Mouse (Mus musculus) hindbrain, embryonic 10.5 days (tissue): ENCODE results near the gene Clnk. TPM values are rescaled to one million over a fixed set of nuclear protein-coding genes. Genes with fewer than 3 reads are reported as not detected.
A peak's percentile ranks its signal among the peaks of the same experiment; 100 is the strongest.

Experiments used
- DNase-seq: peaks from one replicate; pipeline ENCODE4 v3.0.0-alpha.2; 2017; ENCODE audit warnings: low spot score
- H3K27ac ChIP-seq: fragments of 300-500 bp; sonication (generic); 2 replicates; pipeline ENCODE4 v1.5.1; 2016; ENCODE audit warnings: mild to moderate bottlenecking, moderate library complexity
- H3K27me3 ChIP-seq: fragments of 300-500 bp; sonication (generic); 2 replicates; pipeline ENCODE4 v1.6.1; 2016; ENCODE audit warnings: mild to moderate bottlenecking; ENCODE audit not compliant: poor library complexity, insufficient read depth, severe bottlenecking
- H3K36me3 ChIP-seq: fragments of 300-500 bp; sonication (generic); 2 replicates; pipeline ENCODE4 v1.6.1; 2016; ENCODE audit warnings: mild to moderate bottlenecking, moderate library complexity
- H3K4me1 ChIP-seq: fragments of 300-500 bp; sonication (generic); replicated peaks from 2 replicates; pipeline ENCODE4 v1.6.1; 2016; ENCODE audit warnings: mild to moderate bottlenecking
- H3K4me3 ChIP-seq: fragments of 300-500 bp; sonication (generic); 2 replicates; pipeline ENCODE4 v1.5.1; 2016; ENCODE audit warnings: mild to moderate bottlenecking, moderate library complexity
- H3K9me3 ChIP-seq: fragments of 300-500 bp; sonication (generic); 2 replicates; pipeline ENCODE4 v1.6.1; 2016; ENCODE audit warnings: mild to moderate bottlenecking, moderate library complexity
- WGBS: fragments of 180-500 bp; shearing (Covaris S2); methylation state at CpG from one replicate; pipeline ENCODE4 v1.1.7; 2016; 5-methylcytosine and 5-hydroxymethylcytosine counted together
- polyA plus RNA-seq: library from polyadenylated mRNA; unstranded; fragments of >200 nt; fragmentation: Nextera tagmentation; extraction: Ambion mirVana; gene quantifications from 2 replicates; pipeline ENCODE4 v1.2.1, GENCODE M21; 2016

Clnk gene
- polyA plus RNA-seq, 1 experiment from 2014 or later, result 0.46 TPM

DNA sequence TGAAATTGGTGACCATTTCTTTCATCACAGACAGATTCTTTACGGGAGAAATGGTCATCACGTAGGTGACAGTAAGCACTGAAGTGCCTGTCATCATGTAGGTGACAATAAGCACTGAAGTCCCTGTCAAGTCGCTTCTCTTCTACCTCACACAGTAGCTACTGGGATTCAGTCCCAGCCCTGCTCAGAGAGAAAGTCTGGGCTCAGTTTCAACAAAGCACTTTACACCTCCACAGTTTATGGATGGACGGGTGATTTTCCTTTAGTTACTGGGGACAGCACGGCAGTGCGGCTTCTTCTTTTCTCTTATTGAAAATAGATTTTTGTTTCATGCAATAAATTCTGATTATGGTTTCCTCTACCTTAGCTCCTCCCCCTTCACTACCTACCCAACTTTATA lies 49.3 kb downstream of the Clnk start:
- Histone ChIP-seq H3K27ac (no peak overlapping the region), H3K27me3 (no peaks in the 10 kb centered on the region), H3K4me3 (no peak overlapping the region), H3K4me1 (no peaks in the 10 kb centered on the region), H3K36me3 (no peaks in the 10 kb centered on the region), H3K9me3 (no peaks in the 10 kb centered on the region)
- WGBS, result 91% methylated on average over 6 of the region's 6 CpGs
- no peak for DNase-seq

DNA sequence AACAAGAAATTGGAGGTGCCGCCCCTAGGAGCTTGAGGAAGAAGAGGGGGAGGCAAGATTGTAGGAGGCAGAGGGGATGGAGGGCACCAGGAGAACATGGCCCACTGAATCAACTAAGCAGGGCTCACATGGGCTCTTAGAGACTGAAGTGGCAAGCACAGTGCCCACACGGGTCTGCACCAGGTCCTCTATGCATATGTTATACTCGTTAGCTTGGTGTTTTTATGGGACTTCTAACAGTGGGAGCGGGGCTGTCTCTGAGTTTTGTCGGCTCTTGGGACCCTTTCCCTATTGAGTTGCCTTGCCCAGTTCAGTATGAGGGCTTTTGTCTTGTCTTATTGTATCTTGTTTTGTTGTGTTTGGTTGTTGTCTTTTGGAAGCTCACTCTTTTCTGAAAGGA lies 50.0 kb downstream of the Clnk start:
- no peaks in the 10 kb centered on the region for H3K4me1 ChIP-seq
- DNase-seq, result no peak
- no peaks in the 10 kb centered on the region for H3K36me3 ChIP-seq
- WGBS, result 76% methylated on average over 5 of the region's 5 CpGs
- H3K4me3 ChIP-seq, result no peak overlapping the region
- no peaks in the 10 kb centered on the region for H3K27me3 ChIP-seq
- H3K9me3 ChIP-seq, result no peaks in the 10 kb centered on the region
- no peak overlapping the region for H3K27ac ChIP-seq

DNA sequence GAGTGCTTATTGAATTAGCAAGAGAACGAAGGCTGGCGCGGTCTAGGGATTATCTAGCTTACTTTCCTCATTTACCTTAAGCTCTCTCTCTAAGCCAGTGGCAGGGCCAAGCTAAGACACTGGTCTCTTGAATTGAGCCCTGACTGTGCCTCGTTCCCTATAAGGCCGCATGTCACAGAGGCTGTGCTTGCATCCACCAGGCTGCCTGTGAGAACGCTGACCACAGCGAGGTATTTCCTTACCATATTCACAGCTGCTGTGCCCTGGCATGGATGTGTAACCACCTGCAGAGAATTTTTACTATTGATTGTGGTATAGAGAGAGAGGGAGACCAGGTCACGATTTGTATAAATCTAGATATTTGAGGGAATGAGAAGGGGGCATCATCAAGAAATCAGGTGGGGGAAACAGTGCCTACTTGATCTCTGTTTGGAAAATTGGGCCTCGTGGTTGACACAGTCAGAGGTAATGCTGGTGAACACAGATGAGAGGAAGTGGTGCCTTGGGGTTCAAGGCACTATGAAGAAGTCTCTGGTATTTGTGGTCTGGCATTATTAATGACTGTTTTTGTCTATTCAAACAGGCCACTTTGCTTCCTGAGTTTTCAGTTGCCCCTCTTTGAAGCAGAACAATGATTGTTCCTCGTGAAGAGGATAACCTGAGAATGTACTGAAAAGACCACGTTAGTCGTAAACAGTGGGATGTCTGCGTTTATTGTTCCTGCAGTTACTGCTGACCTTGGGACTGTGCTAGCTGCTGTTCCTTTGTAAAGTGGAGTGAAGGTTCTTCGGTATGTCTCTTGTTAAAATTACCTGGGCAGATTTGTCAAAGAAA lies 52.3 kb downstream of the Clnk start:
- WGBS, result 75% methylated on average over 14 of the region's 14 CpGs
- Histone ChIP-seq H3K27ac (no peak overlapping the region), H3K27me3 (no peaks in the 10 kb centered on the region), H3K4me1 (no peaks in the 10 kb centered on the region), H3K36me3 (no peaks in the 10 kb centered on the region), H3K9me3 (no peaks in the 10 kb centered on the region), H3K4me3 (no peak overlapping the region)
- no peak for DNase-seq

DNA sequence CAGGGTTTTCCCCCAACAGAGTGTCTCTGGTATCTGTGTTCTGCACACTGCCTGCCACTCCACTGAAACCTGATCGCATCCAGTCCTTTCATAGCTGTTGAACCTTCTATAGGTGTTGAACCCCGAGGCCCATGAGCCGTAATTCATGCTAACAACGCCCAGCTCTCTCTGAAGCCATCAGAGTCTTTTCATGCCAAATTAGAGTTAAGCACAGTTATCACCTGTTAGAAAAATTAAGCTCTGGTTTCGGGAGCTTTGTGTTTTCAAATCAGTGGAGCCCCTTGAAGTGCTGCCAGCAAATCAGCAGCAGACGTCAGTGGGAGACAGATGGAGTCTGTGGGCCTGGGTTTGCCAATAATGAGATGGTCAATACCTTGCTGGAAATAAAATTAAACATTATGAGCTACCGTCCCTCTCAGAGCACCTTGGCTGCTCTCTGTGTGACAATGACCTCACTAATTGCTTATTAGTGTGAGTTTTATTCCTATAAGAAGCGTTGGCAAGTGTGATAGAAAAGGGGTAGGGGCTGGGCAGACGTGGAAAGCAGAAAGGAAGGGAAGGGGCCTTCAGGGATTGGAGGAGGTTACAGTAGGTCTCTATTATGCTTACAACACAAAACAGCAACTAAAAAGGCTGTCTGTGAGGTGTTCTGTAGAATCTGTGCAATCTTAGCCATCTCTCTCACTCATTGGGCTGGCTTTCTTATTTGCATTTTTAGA lies 63.1 kb downstream of the Clnk start:
- H3K9me3 ChIP-seq, result no peaks in the 10 kb centered on the region
- no peak for DNase-seq
- H3K4me1 ChIP-seq, result peaks cover 24% of the 10 kb centered on the region
- no peak overlapping the region for H3K27ac ChIP-seq
- WGBS, result 74% methylated on average over 9 of the region's 9 CpGs
- H3K36me3 ChIP-seq, result no peaks in the 10 kb centered on the region
- no peak overlapping the region for H3K4me3 ChIP-seq
- H3K27me3 ChIP-seq, result no peaks in the 10 kb centered on the region

DNA sequence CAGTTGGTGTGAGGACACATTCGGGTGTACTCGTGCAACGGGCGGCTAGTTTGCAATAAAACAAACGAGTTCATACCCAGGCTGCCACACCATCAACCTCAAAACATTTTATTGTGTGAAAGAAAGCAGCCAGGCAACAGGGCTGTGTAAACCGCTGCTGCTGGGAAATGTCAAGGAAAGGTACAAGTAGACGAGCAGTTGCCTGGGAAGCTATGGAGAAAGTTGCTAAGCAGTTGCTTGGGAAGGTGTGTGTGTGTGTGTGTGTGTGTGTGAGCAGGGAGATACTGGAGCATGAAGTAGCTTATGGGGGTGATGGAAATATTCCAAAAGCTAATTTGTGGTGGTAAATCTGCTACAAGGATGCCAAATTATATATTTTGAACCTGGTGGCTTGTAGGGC lies 63.7 kb downstream of the Clnk start:
- Histone ChIP-seq H3K4me1 (peaks cover 24% of the 10 kb centered on the region), H3K4me3 (no peak overlapping the region), H3K27ac (no peak overlapping the region), H3K36me3 (no peaks in the 10 kb centered on the region), H3K27me3 (no peaks in the 10 kb centered on the region), H3K9me3 (no peaks in the 10 kb centered on the region)
- no peak for DNase-seq
- WGBS, result 77% methylated on average over 7 of the region's 7 CpGs

DNA sequence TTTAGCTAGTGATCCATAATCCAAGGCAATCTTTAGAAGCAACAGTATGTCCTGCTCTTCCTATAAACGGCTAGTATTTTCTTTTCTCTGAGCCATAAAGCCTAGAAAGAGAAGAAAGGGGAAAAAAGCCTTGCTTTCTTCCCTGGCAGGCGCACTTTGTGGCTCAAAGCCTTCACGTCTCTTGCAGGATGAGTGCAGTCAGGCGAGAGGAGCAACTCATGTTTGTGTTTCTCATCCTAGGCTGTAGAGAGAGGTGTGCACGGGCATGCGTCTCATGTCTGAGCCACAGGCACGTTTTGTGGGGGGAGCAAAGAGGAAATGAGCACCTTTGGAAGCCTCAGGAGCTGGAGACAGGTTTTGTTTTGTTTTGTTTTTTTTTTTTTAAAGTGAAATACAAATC lies 64.2 kb downstream of the Clnk start:
- Histone ChIP-seq H3K4me1 (peaks cover 24% of the 10 kb centered on the region), H3K4me3 (no peak overlapping the region), H3K27me3 (no peaks in the 10 kb centered on the region), H3K36me3 (no peaks in the 10 kb centered on the region), H3K27ac (no peak overlapping the region), H3K9me3 (no peaks in the 10 kb centered on the region)
- 66% methylated on average over 7 of the region's 7 CpGs for WGBS
- DNase-seq, result no peak

DNA sequence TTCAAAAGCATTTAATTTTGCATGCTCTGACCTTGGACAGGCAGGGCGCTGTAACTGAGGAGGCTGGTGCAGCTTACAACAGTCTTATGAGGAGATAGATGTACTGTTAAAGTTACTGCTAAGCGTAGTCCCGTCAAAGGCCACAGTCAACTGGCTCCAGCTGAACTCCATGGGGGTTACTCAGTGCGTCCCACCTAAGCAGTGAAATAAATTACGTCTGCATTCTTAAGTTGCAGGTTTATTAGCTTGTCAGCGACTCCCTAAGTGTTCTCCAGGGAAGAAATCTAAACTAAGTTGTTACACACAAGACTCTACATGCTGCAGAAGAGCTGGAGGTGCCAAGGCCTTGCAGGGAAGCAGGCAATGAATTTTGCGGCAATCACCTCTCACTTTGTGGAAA lies 77.7 kb downstream of the Clnk start:
- no peak for DNase-seq
- H3K27ac ChIP-seq, result no peak overlapping the region
- no peaks in the 10 kb centered on the region for H3K27me3 ChIP-seq
- no peak overlapping the region for H3K4me3 ChIP-seq
- no peaks in the 10 kb centered on the region for H3K9me3 ChIP-seq
- WGBS, result 83% methylated on average over 7 of the region's 7 CpGs
- no peaks in the 10 kb centered on the region for H3K4me1 ChIP-seq
- H3K36me3 ChIP-seq, result no peaks in the 10 kb centered on the region

DNA sequence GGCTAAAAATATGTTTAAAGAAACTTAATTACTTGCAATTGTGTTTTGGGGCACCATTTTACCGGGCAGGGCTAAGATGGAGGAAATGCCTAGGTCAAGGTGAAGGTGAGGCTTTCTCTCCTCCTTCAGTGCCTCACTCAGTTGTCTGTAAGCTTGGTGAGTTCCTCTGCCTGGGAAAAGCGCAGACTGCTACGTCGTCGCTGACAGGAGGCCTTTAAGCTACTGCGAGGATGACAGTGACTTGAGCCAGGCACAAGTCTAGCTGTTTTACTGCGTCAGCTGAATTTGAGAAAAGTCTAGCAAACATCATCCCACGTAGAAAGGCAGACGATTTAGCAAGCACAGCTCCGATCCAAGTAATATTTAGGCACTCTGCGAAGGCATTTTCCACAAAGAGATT lies 81.5 kb downstream of the Clnk start:
- Histone ChIP-seq H3K4me1 (no peaks in the 10 kb centered on the region), H3K27ac (no peak overlapping the region), H3K27me3 (no peaks in the 10 kb centered on the region), H3K4me3 (no peak overlapping the region), H3K9me3 (no peaks in the 10 kb centered on the region), H3K36me3 (no peaks in the 10 kb centered on the region)
- 75% methylated on average over 11 of the region's 11 CpGs for WGBS
- no peak for DNase-seq

DNA sequence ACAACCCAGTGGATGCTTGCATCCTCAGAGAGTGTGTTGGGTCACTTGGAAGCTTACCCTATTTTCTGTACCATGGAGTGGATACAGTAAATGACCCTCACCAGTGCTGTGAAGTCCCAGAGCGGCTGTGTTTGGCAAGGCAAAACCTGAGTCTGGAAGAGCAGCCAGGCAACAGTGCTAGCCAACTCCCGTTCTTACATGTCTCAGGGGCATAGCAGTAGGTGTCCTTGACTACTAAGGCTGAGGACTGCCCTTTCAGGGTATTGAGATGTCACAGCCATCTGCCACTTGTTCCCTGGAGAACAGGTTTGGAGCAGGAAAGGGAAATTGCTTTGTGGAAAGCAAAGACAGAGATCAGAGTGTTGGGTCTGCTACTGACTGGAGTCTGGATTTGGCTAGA lies 85.5 kb downstream of the Clnk start:
- 75% methylated on average over 2 of the region's 2 CpGs for WGBS
- H3K4me1 ChIP-seq, result peaks cover 14% of the 10 kb centered on the region
- DNase-seq, result no peak
- H3K36me3 ChIP-seq, result no peaks in the 10 kb centered on the region
- H3K4me3 ChIP-seq, result no peak overlapping the region
- H3K27ac ChIP-seq, result no peak overlapping the region
- H3K27me3 ChIP-seq, result no peaks in the 10 kb centered on the region
- no peaks in the 10 kb centered on the region for H3K9me3 ChIP-seq

DNA sequence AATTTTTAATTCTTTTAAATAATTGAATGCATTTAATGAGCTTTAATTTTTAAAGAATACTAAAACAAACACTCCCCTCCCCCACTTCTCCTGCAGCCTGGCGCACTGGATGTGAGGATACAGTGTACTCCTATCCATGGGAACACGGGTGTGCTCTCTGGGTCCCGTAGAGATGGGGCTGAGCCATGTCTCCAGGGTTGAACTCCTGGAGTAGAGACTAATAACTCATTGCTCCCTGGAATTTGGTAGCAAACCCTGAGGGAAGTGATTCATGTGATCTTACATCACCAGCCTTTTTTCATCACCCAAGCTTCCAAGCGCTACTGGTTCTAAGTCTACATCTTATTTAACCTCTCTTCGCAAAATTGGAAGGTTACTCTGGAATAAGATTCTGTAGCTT lies 87.8 kb downstream of the Clnk start:
- no peak overlapping the region for H3K4me3 ChIP-seq
- DNase-seq, result no peak
- H3K27me3 ChIP-seq, result no peaks in the 10 kb centered on the region
- no peaks in the 10 kb centered on the region for H3K9me3 ChIP-seq
- H3K27ac ChIP-seq, result no peak overlapping the region
- no peaks in the 10 kb centered on the region for H3K36me3 ChIP-seq
- WGBS, result 95% methylated on average over 5 of the region's 5 CpGs
- H3K4me1 ChIP-seq, result peaks cover 16% of the 10 kb centered on the region

DNA sequence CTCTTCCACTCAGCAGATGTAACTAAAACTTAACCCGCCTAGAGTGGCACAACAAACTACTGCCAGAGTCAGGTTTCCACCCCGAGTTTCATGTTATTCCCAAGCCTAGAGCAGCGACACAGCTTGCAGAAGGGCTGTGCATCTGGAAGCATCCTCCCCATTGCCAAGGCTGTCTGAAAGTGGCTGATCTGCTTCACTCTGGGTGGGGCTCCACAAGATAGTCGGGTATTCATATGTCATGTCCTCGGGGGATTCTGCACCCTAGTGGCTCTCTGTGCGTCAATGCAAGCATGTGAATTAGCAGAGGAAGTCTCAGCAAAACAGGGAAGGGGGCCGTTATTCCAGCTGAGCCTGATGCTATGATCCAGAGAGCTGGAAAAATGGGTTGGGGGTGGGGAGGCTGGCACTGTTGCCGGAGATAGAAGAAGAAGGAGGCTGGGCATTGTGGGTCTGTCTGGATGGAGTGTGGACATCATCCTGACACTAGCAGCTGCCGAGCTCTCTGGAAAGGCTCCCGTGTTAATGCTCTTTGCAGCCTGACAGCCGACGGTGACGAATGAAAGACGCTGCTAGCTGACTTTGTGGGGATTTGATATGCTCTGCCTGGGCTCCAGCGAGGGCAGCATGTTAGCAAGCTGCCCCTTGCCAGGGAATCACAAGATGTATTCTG lies 88.6 kb downstream of the Clnk start:
- H3K4me3 ChIP-seq, result no peak overlapping the region
- no peaks in the 10 kb centered on the region for H3K27me3 ChIP-seq
- H3K9me3 ChIP-seq, result no peaks in the 10 kb centered on the region
- 0 out of 2 replicates have a peak overlapping the region, but pooled peaks have one; percentile 36 for H3K27ac ChIP-seq
- WGBS, result 45% methylated on average over 15 of the region's 15 CpGs
- H3K4me1 ChIP-seq, result peaks cover 16% of the 10 kb centered on the region
- no peaks in the 10 kb centered on the region for H3K36me3 ChIP-seq
- DNase-seq, result peak; percentile 18

DNA sequence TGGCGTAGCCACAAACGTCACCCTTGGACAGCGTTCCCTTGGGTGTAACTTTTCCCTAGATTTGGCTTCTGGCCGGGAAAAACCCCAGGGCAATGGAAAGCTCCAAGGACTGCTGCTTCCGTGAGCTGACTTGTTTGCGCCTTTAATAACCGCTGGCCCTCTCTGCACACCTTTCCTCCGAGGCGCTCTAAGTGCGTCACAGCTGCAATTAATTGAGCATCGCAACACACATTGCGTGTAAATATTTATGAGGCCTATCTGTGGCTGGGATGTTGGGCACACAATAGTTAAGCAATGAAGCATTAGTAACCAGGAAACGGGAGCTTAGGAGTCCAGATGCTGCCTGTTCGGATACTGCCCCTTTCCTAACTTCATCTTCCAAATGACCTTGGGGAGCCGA lies 90.5 kb downstream of the Clnk start:
- no peak for DNase-seq

DNA sequence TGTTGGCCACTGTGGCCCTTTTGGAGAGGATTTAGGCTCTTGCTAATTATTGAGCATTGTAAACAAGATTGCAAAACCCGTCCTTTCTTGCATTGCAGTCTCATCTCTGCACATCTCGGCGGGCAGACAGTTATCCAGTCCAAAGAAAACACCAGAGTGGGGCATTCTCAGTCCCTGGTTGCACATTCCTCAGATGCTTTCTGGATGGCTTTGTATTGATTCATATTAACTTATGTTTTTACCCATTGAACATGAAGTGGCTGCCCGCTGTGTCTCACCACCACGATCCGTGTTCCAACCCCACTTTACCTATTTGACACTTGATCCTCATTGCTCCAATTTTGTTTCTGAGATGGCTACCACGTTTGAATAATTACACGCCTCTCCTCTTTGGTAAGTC lies 90.9 kb downstream of the Clnk start:
- H3K27me3 ChIP-seq, result no peaks in the 10 kb centered on the region
- peaks cover 16% of the 10 kb centered on the region for H3K4me1 ChIP-seq
- no peak for DNase-seq
- no peak overlapping the region for H3K27ac ChIP-seq
- no peaks in the 10 kb centered on the region for H3K36me3 ChIP-seq
- H3K4me3 ChIP-seq, result no peak overlapping the region
- H3K9me3 ChIP-seq, result no peaks in the 10 kb centered on the region
- 84% methylated on average over 8 of the region's 8 CpGs for WGBS

More for the DNA sequence above, 90.5 kb downstream of the Clnk start:
- 82% methylated on average over 15 of the region's 15 CpGs for whole genome bisulfite sequencing
- H3K4me1 ChIP-seq, result peaks cover 16% of the 10 kb centered on the region
- H3K27ac ChIP-seq, result peak overlapping the region; percentile 56; the same call in 1 of the 2 replicates
- no peak overlapping the region for H3K4me3 ChIP-seq
- H3K27me3 ChIP-seq, result no peaks in the 10 kb centered on the region
- no peaks in the 10 kb centered on the region for H3K36me3 ChIP-seq
- H3K9me3 ChIP-seq, result no peaks in the 10 kb centered on the region
